Mouse (Mus musculus) neural tube, embryonic 14.5 days (tissue): ENCODE measurements around the gene Ppfia1. TPM values are rescaled to one million over a fixed set of nuclear protein-coding genes. Genes with fewer than 3 reads are reported as not detected.

Experiments used
- ATAC-seq: fragments of 200-750 bp; cut with Nextera tagmentation; 2 replicates; pipeline ENCODE4 v1.8.0; 2017; ENCODE audit warnings: low read depth, mild to moderate bottlenecking, moderate TSS enrichment, moderate library complexity
- H3K27ac ChIP-seq: fragments of 300-500 bp; sonication (generic); 2 replicates; pipeline ENCODE4 v1.5.1; 2014; ENCODE audit warnings: low read depth, mild to moderate bottlenecking, control low read depth, low read length, moderate library complexity, mixed read lengths
- H3K27me3 ChIP-seq: fragments of 300-500 bp; sonication (generic); 2 replicates; pipeline ENCODE4 v1.6.1; 2014; ENCODE audit warnings: low read length; ENCODE audit not compliant: control insufficient read depth, insufficient read depth
- H3K36me3 ChIP-seq: fragments of 300-500 bp; sonication (generic); 2 replicates; pipeline ENCODE4 v1.6.1; 2014; ENCODE audit warnings: low read length, mixed read lengths; ENCODE audit not compliant: control insufficient read depth, insufficient read depth
- H3K4me1 ChIP-seq: fragments of 300-500 bp; sonication (generic); 2 replicates; pipeline ENCODE4 v1.6.1; 2014; ENCODE audit warnings: low read length; ENCODE audit not compliant: control insufficient read depth, insufficient read depth
- H3K4me2 ChIP-seq: fragments of 300-500 bp; sonication (generic); 2 replicates; pipeline ENCODE4 v1.6.1; 2014; ENCODE audit warnings: mild to moderate bottlenecking, low read depth, low read length, control low read depth
- H3K4me3 ChIP-seq: fragments of 300-500 bp; sonication (generic); 2 replicates; pipeline ENCODE4 v1.5.1; 2014; ENCODE audit warnings: low read depth, low read length, control low read depth, mixed read lengths
- H3K9ac ChIP-seq: fragments of 300-500 bp; sonication (generic); replicated peaks from 2 replicates; pipeline ENCODE4 v1.6.1; 2014; ENCODE audit warnings: low read depth, mild to moderate bottlenecking, control low read depth, low read length, mixed read lengths
- H3K9me3 ChIP-seq: fragments of 300-500 bp; sonication (generic); 2 replicates; pipeline ENCODE4 v1.6.1; 2016; ENCODE audit warnings: low read length; ENCODE audit not compliant: control insufficient read depth
- WGBS: fragments of 180-500 bp; shearing (Covaris S2); extraction: QIAGEN DNeasy Blood & Tissue Kit; methylation state at CpG from one replicate; pipeline ENCODE4 v1.1.7; 2014; 5-methylcytosine and 5-hydroxymethylcytosine counted together
- polyA plus RNA-seq: library from polyadenylated mRNA; unstranded; fragments of >200 nt; fragmentation: Nextera tagmentation; extraction: Ambion mirVana; gene quantifications from 2 replicates; pipeline ENCODE4 v1.2.1, GENCODE M21; 2014

The Ppfia1 gene
- polyA plus RNA-seq, 1 experiment from 2014 or later, result 30.9 TPM

DNA sequence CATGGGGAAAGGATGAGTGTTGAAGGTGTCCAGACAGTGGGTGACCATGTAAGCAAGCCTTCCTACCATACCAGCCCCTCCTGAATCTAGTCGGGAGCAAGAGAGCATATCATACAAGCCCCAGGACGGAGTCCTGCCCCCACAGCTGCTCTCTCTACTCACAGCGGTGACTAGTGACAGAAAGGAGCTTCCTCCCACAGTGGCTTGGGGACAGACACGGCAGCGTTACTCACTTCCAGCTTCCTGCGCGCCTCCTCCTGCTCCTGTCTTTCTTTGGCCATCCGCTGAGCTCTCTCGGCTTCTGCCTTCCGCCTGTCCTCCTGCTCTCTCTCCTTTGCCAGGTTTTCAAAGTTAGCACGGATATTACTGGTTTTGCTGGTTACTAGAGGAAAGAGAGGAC is 112.1 kb downstream of the Ppfia1 start:
- Histone ChIP-seq H3K9me3 (no peaks in the 10 kb centered on the region), H3K4me1 (no peaks in the 10 kb centered on the region), H3K27me3 (no peaks in the 10 kb centered on the region), H3K4me2 (no peak overlapping the region), H3K4me3 (no peak overlapping the region), H3K36me3 (peaks cover 70% of the 10 kb centered on the region), H3K9ac (no peak overlapping the region), H3K27ac (no peak overlapping the region)
- ATAC-seq, result no peak
- 95% methylated on average over 11 of the region's 11 CpGs for WGBS

DNA sequence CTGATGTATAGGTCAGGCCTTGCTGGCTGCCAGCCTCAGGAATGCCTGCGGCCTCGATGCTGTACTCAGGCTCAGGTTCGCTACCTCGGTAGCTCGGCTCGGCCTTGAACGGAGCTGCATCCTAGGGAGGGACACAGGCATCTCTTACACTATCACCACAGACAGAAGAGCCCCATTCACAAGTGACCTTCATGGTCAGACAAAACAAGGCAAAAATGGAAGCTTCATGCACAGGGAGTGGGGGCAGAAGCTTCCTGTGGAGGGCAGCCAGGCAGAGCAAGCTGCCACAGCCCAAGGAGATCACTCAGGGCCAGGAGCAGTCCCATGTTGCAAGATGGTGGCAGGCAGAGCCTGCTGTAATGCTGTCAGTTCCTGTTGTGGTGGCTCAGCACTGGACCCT is 114.7 kb downstream of the Ppfia1 start:
- H3K9me3 ChIP-seq, result no peaks in the 10 kb centered on the region
- no peak for ATAC-seq
- no peak overlapping the region for H3K4me2 ChIP-seq
- no peak overlapping the region for H3K9ac ChIP-seq
- H3K4me1 ChIP-seq, result no peaks in the 10 kb centered on the region
- WGBS, result 97% methylated on average over 7 of the region's 7 CpGs
- H3K4me3 ChIP-seq, result no peak overlapping the region
- no peak overlapping the region for H3K27ac ChIP-seq
- H3K36me3 ChIP-seq, result peaks cover 56% of the 10 kb centered on the region
- H3K27me3 ChIP-seq, result no peaks in the 10 kb centered on the region

DNA sequence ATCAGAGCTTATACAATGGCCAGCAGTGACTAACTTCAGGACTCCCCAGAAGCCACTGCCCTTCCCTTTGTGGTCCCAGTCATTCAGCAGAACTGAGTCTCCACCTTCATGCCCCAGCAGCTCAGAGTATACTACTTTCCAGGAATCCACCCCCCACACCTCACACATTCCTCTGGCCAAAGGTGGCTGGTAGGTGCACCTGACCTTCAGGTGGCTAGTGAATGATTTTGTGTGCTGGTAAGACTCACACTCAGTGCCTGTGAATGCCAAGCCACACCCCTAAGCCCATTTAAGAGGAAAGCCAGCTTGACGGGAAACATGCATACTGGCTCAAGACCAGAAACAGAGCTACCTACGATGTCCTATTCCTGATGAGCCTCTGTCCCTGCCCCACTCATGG is 120.6 kb downstream of the Ppfia1 start:
- no peak for ATAC-seq
- 86% methylated on average over 2 of the region's 2 CpGs for WGBS

DNA sequence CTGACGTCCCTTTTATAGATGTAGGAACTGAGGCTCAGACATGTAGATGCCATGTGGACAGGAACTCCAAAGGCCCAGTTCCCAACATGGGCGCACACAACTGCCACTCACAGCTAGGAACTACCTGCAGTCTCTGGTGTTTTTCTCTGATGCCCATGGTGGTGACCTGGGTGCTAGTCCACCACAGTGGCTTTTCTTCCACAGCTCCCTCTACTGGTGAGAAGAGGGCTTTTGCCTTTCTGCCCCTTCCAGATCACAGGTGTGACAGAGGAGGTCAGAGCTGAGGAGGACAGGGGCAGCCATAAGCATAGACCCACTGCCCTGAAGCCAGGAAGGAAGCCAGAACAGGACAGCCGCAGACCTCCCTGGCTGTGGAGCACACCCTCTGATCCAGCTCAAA is 126.1 kb downstream of the Ppfia1 start:
- H3K9ac ChIP-seq, result no peak overlapping the region

More for the DNA sequence above, 120.6 kb downstream of the Ppfia1 start:
- peaks cover 16% of the 10 kb centered on the region for H3K36me3 ChIP-seq
- H3K9ac ChIP-seq, result no peak overlapping the region
- no peaks in the 10 kb centered on the region for H3K9me3 ChIP-seq
- H3K27me3 ChIP-seq, result no peaks in the 10 kb centered on the region
- H3K4me1 ChIP-seq, result no peaks in the 10 kb centered on the region
- H3K4me2 ChIP-seq, result no peak overlapping the region
- no peak overlapping the region for H3K27ac ChIP-seq
- no peak overlapping the region for H3K4me3 ChIP-seq

More for the DNA sequence above, 126.1 kb downstream of the Ppfia1 start:
- Histone ChIP-seq H3K36me3 (no peaks in the 10 kb centered on the region), H3K27me3 (no peaks in the 10 kb centered on the region), H3K4me2 (no peak overlapping the region), H3K9me3 (no peaks in the 10 kb centered on the region), H3K27ac (no peak overlapping the region), H3K4me3 (no peak overlapping the region), H3K4me1 (no peaks in the 10 kb centered on the region)
- no peak for ATAC-seq
- 92% methylated on average over 3 of the region's 3 CpGs for WGBS

Other genes with a start within 250 kb of the Ppfia1 start
- 144 and 167 TPM in 2 replicates for gene Cttn, start 82.7 kb downstream of the Ppfia1 start, polyA plus RNA-seq
- gene Fadd, start 28.7 kb upstream of the Ppfia1 start, polyA plus RNA-seq, result 4.6 and 4.8 TPM in 2 replicates
- gene Ano1, start 198.2 kb upstream of the Ppfia1 start, polyA plus RNA-seq, result 3.7 and 5.3 TPM in 2 replicates